Mouse (Mus musculus): ENCODE results near the gene Abcc4. TPM values are rescaled to one million over a fixed set of nuclear protein-coding genes. Genes with fewer than 3 reads are reported as not detected.

The Abcc4 gene
- polyA plus RNA-seq, 1 experiment from 2014 or later: 4.5 TPM

DNA sequence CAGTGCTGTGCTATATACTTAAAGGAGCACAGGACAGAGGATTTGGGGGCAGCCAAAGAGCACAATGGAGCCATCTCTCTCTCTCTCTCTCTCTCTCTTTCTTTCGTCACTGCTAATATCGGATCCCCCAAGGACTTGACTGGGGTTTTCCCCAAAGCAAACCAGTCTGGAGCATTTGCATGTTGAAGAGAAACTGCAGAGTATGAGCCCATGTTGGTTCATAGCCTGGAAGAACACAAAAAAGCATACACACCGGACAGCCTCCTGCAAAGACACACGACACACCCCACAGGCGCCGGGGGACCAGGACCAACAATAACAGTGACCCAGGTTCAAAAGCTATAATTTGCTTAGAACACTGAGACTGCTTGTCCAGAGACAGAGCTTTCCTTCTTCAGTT is 14.1 kb downstream of the Abcc4 start:
- Histone ChIP-seq H3K9ac (ENCODE audit: low read depth, low read length) (no peak overlapping the region), H3K4me2 (no peak overlapping the region), H3K27ac (ENCODE audit: low read depth, low read length) (no peak overlapping the region), H3K4me1 (replicated peaks; ENCODE audit: control insufficient read depth, insufficient read depth, low read length) (no peaks in the 10 kb centered on the region), H3K36me3 (ENCODE audit: control insufficient read depth, insufficient read depth, low read length) (no peaks in the 10 kb centered on the region), H3K4me3 (ENCODE audit: low read depth, low read length) (no peak overlapping the region), H3K9me3 (ENCODE audit: control insufficient read depth, low read length) (no peaks in the 10 kb centered on the region), H3K27me3 (replicated peaks; ENCODE audit: control insufficient read depth, insufficient read depth, low read length) (no peaks in the 10 kb centered on the region)
- WGBS: 93% methylated on average over 6 of the region's 6 CpGs
- ATAC-seq (replicated peaks; ENCODE audit: low FRiP score) (no peak), DNase-seq (ENCODE audit: low spot score) (no peak)

DNA sequence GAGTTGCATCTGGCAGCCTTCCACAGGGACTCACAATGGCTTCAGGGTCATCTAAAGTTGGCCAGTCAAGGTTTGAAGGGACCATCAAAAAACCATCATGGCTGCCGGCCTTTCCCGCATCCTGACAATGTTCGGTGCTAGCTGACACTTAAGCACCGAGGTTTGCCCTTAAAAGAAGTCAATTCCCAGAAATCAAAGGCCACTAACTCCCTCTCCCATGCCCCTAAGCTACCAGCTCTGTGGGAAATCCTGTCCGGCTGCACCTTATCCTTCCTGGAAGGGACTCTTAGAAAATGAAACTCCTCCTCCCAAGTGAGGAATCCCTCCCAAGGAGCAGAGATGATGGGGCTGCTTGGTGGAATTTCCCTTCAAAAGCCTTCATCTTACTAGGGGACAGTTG is 14.6 kb downstream of the Abcc4 start:
- ATAC-seq (replicated peaks; ENCODE audit: low FRiP score) (no peak), DNase-seq (ENCODE audit: low spot score) (no peak)
- Histone ChIP-seq H3K9me3 (ENCODE audit: control insufficient read depth, low read length) (no peaks in the 10 kb centered on the region), H3K27me3 (replicated peaks; ENCODE audit: control insufficient read depth, insufficient read depth, low read length) (no peaks in the 10 kb centered on the region), H3K4me3 (ENCODE audit: low read depth, low read length) (no peak overlapping the region), H3K4me2 (no peak overlapping the region), H3K36me3 (ENCODE audit: control insufficient read depth, insufficient read depth, low read length) (no peaks in the 10 kb centered on the region), H3K27ac (ENCODE audit: low read depth, low read length) (no peak overlapping the region; the same call in 1 of the 2 replicates), H3K9ac (ENCODE audit: low read depth, low read length) (no peak overlapping the region), H3K4me1 (replicated peaks; ENCODE audit: control insufficient read depth, insufficient read depth, low read length) (no peaks in the 10 kb centered on the region)
- 86% methylated on average over 5 of the region's 5 CpGs for WGBS

DNA sequence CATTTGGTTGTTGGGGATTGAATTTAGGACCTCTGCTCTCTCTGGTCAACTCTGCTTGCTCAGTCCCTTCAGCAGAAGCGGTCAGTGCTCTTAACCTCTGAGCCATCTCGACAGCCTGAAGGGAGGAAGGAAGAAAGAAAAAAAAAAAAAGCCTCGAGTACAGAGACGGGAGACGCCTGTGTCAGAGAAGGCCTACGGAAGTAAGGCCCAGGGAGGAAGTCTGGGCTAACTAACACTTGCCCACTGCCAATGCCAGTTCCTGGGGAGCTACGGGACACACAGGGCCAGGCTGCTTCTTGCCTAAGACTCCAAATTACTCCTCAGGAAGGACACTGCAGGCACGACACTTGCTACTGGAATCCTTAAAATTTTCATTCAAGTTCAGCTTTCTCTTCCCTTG is 15.1 kb downstream of the Abcc4 start:
- Histone ChIP-seq H3K9ac (ENCODE audit: low read depth, low read length) (no peak overlapping the region), H3K9me3 (ENCODE audit: control insufficient read depth, low read length) (no peaks in the 10 kb centered on the region), H3K36me3 (ENCODE audit: control insufficient read depth, insufficient read depth, low read length) (no peaks in the 10 kb centered on the region), H3K27me3 (replicated peaks; ENCODE audit: control insufficient read depth, insufficient read depth, low read length) (no peaks in the 10 kb centered on the region), H3K4me1 (replicated peaks; ENCODE audit: control insufficient read depth, insufficient read depth, low read length) (no peaks in the 10 kb centered on the region), H3K27ac (ENCODE audit: low read depth, low read length) (no peak overlapping the region; the same call in 1 of the 2 replicates), H3K4me3 (ENCODE audit: low read depth, low read length) (no peak overlapping the region), H3K4me2 (no peak overlapping the region)
- ATAC-seq (replicated peaks; ENCODE audit: low FRiP score) (no peak), DNase-seq (ENCODE audit: low spot score) (no peak)
- 49% methylated on average over 8 of the region's 8 CpGs for WGBS

DNA sequence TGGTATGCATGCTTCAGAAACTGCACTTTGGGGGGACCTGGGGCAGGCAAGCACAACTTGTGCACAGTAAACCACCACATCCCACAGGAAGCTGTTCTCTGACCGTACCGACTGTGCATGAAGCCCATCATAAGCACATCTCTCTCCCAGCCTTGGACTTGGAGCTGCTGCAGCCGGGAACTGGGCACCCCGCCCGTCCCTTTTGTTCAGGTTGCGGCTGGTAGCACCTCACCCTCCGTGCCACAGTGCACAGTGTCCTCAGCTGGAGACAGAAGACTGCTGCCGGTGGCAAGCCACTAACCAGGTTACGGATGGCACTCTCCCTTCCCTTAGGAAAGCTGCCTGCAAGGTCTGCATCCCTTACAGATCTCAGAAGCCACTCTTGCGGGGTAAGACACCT is 15.7 kb downstream of the Abcc4 start:
- 72% methylated on average over 10 of the region's 10 CpGs for WGBS
- no peak for DNase-seq (ENCODE audit: low spot score)
- Histone ChIP-seq H3K27ac (ENCODE audit: low read depth, low read length) (no peak overlapping the region), H3K4me2 (no peak overlapping the region), H3K4me3 (ENCODE audit: low read depth, low read length) (no peak overlapping the region), H3K27me3 (replicated peaks; ENCODE audit: control insufficient read depth, insufficient read depth, low read length) (no peaks in the 10 kb centered on the region), H3K4me1 (replicated peaks; ENCODE audit: control insufficient read depth, insufficient read depth, low read length) (no peaks in the 10 kb centered on the region), H3K36me3 (ENCODE audit: control insufficient read depth, insufficient read depth, low read length) (no peaks in the 10 kb centered on the region), H3K9ac (ENCODE audit: low read depth, low read length) (no peak overlapping the region), H3K9me3 (ENCODE audit: control insufficient read depth, low read length) (no peaks in the 10 kb centered on the region)
- ATAC-seq (replicated peaks; ENCODE audit: low FRiP score): no peak

DNA sequence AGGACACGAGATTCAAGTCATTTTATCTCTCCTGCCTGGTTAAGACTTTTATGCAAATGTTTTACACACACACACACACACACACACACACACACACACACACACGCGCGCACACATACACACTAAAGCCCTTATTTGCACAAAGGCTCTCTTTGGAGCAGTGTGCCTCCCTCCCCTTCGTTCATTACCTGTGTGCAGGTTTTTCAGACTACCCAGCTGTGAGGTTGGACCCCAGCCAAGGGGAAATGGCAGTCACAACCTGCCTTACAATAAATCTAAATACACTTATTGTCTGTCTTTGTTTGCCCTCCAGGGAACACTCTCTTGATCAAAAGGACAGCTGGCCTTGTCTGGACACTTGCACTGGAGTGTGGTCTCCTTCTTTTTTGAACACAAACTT is 17.4 kb downstream of the Abcc4 start:
- Histone ChIP-seq H3K27ac (ENCODE audit: low read depth, low read length) (no peak overlapping the region), H3K9me3 (ENCODE audit: control insufficient read depth, low read length) (no peaks in the 10 kb centered on the region), H3K4me2 (no peak overlapping the region), H3K27me3 (replicated peaks; ENCODE audit: control insufficient read depth, insufficient read depth, low read length) (no peaks in the 10 kb centered on the region), H3K36me3 (ENCODE audit: control insufficient read depth, insufficient read depth, low read length) (no peaks in the 10 kb centered on the region), H3K4me1 (replicated peaks; ENCODE audit: control insufficient read depth, insufficient read depth, low read length) (no peaks in the 10 kb centered on the region), H3K4me3 (ENCODE audit: low read depth, low read length) (no peak overlapping the region), H3K9ac (ENCODE audit: low read depth, low read length) (no peak overlapping the region)
- ATAC-seq (replicated peaks; ENCODE audit: low FRiP score): no peak
- 84% methylated on average over 5 of the region's 5 CpGs for WGBS
- DNase-seq (ENCODE audit: low spot score): no peak

DNA sequence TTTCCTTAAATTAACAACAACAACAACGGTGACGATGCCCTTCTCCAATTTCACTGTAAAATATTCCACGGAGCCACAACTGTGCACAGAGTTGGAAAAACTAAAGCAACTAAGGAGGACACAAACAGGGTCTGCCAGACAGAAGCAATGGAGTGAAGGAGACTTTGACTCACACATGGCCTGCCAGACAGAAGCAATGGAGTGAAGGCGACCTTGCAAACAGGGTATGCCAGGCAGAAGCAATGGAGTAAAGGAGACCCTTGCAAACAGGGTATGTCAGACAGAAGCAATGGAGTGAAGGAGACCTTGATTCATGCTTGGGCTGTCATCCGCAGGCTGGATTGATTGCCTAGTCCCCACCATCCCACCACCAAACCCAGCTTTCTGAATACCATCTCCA is 19.2 kb downstream of the Abcc4 start:
- no peak overlapping the region for H3K4me3 ChIP-seq (ENCODE audit: low read depth, low read length)
- no peaks in the 10 kb centered on the region for H3K36me3 ChIP-seq (ENCODE audit: control insufficient read depth, insufficient read depth, low read length)
- H3K9me3 ChIP-seq (ENCODE audit: control insufficient read depth, low read length): no peaks in the 10 kb centered on the region
- H3K27me3 ChIP-seq (replicated peaks; ENCODE audit: control insufficient read depth, insufficient read depth, low read length): no peaks in the 10 kb centered on the region
- no peak overlapping the region for H3K27ac ChIP-seq (ENCODE audit: low read depth, low read length)
- H3K4me2 ChIP-seq: no peak overlapping the region
- WGBS: 84% methylated on average over 5 of the region's 5 CpGs
- DNase-seq (ENCODE audit: low spot score) (no peak), ATAC-seq (replicated peaks; ENCODE audit: low FRiP score) (no peak)
- no peaks in the 10 kb centered on the region; the same call in 1 of the 2 replicates for H3K4me1 ChIP-seq (replicated peaks; ENCODE audit: control insufficient read depth, insufficient read depth, low read length)
- no peak overlapping the region for H3K9ac ChIP-seq (ENCODE audit: low read depth, low read length)

DNA sequence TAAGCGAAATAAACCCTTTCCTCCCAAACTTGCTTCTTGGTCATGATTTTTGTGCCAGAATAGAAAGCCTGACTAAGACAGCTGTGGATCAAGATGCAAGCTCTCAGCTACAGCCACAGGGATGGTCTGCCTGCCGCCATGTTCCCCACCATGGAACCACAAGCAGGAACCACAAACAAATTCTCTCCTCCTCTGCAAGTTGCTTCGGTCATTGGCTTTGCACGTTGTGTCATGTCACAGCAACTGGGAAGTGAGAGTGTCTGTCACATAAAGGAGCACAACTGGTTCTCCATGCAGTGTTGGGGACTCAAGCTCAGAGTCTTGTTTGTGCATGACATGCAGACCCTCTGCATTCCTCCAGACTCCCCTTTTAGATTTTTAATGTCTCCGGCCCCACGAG is 20.4 kb downstream of the Abcc4 start:
- Histone ChIP-seq H3K4me3 (ENCODE audit: low read depth, low read length) (no peak overlapping the region), H3K9me3 (ENCODE audit: control insufficient read depth, low read length) (no peaks in the 10 kb centered on the region), H3K36me3 (ENCODE audit: control insufficient read depth, insufficient read depth, low read length) (no peaks in the 10 kb centered on the region), H3K4me2 (no peak overlapping the region), H3K27me3 (replicated peaks; ENCODE audit: control insufficient read depth, insufficient read depth, low read length) (no peaks in the 10 kb centered on the region), H3K27ac (ENCODE audit: low read depth, low read length) (no peak overlapping the region), H3K9ac (ENCODE audit: low read depth, low read length) (no peak overlapping the region), H3K4me1 (replicated peaks; ENCODE audit: control insufficient read depth, insufficient read depth, low read length) (no peaks in the 10 kb centered on the region; the same call in 1 of the 2 replicates)
- ATAC-seq (replicated peaks; ENCODE audit: low FRiP score) (no peak), DNase-seq (ENCODE audit: low spot score) (no peak)
- 87% methylated on average over 6 of the region's 6 CpGs for WGBS

DNA sequence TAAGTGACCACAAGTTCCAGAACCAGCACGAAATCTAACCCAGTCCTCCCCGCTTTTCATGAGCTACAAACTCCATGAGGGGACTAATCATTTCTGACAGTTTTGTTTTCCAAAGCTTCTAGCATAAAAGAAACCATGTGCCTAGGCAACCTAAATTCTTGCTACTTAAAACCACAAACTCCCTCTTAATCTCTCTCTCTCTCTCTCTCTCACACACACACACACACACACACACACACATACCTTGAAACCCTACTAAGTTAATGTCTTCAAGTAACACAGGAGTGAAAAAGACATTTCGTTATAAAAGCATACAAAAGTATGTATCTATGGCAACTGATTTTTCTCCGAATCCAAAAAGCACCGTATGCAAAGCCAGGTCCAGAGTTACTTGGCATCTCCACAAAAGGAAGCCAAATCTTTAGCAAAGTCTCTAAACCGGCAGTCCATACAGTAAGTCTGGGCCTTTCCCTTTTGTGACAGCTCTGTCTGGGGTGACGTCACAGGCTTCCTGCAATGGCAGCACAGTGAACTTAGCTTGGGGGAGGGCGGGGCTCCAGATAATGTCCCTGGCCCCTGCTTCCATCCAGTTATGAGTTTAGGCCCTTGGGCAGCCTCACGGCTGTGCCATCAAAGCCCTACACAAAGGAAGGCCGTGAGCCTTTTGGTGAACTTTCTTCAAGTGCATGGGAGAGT is 23.5 kb downstream of the Abcc4 start:
- 69% methylated on average over 10 of the region's 10 CpGs for WGBS

DNA sequence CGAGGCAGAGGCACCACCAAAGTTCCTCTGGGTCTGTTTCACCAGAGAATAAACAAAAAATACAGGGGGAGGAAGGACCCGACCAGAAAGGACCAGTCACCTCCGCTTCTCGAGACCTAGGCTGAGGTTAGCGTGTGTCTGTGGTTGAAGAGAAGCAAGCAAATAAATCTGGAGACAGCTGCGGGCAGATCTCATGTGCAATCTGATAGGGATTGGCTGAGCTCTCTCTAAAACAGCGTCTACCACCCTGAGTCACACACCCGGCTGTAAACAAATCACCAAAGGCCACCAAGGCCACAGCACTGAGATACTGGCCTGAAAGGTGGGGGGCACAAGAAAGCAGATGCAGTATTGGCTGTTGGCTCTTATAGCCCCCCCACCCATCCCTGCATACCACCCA is 24.9 kb downstream of the Abcc4 start:
- Histone ChIP-seq H3K27me3 (replicated peaks; ENCODE audit: control insufficient read depth, insufficient read depth, low read length) (no peaks in the 10 kb centered on the region), H3K27ac (ENCODE audit: low read depth, low read length) (no peak overlapping the region), H3K9me3 (ENCODE audit: control insufficient read depth, low read length) (no peaks in the 10 kb centered on the region), H3K4me3 (ENCODE audit: low read depth, low read length) (no peak overlapping the region), H3K4me1 (replicated peaks; ENCODE audit: control insufficient read depth, insufficient read depth, low read length) (no peaks in the 10 kb centered on the region; the same call in 1 of the 2 replicates), H3K4me2 (no peak overlapping the region), H3K36me3 (ENCODE audit: control insufficient read depth, insufficient read depth, low read length) (no peaks in the 10 kb centered on the region), H3K9ac (ENCODE audit: low read depth, low read length) (no peak overlapping the region)
- WGBS: 42% methylated on average over 8 of the region's 8 CpGs
- DNase-seq (ENCODE audit: low spot score) (no peak), ATAC-seq (replicated peaks; ENCODE audit: low FRiP score) (no peak)

More for the DNA sequence above, 23.5 kb downstream of the Abcc4 start:
- DNase-seq (ENCODE audit: low spot score): no peak
- Histone ChIP-seq H3K27ac (ENCODE audit: low read depth, low read length) (no peak overlapping the region), H3K4me3 (ENCODE audit: low read depth, low read length) (no peak overlapping the region), H3K4me1 (replicated peaks; ENCODE audit: control insufficient read depth, insufficient read depth, low read length) (no peaks in the 10 kb centered on the region; the same call in 1 of the 2 replicates), H3K36me3 (ENCODE audit: control insufficient read depth, insufficient read depth, low read length) (no peaks in the 10 kb centered on the region), H3K27me3 (replicated peaks; ENCODE audit: control insufficient read depth, insufficient read depth, low read length) (no peaks in the 10 kb centered on the region), H3K9me3 (ENCODE audit: control insufficient read depth, low read length) (no peaks in the 10 kb centered on the region), H3K4me2 (no peak overlapping the region), H3K9ac (ENCODE audit: low read depth, low read length) (no peak overlapping the region)
- peak; percentile 59 for ATAC-seq (replicated peaks; ENCODE audit: low FRiP score)

Data from liver, embryonic 11.5 days (tissue).